Mouse (Mus musculus) brain, embryonic 14.5 days (tissue): ENCODE measurements around the gene Trp53rkb.

Source experiments
- CTCF ChIP-seq: fragments of 200-500 bp; IDR thresholded peaks from 2 replicates; pipeline ENCODE4 v1.5.1; 2012; ENCODE audit warnings: inconsistent platforms, mild to moderate bottlenecking, moderate library complexity, borderline replicate concordance; ENCODE audit not compliant: insufficient read depth, insufficient read length; ENCODE audit errors: extremely low read depth
- POLR2A ChIP-seq: fragments of 200-500 bp; IDR thresholded peaks from 2 replicates; pipeline ENCODE4 v1.6.1; 2012; ENCODE audit warnings: mild to moderate bottlenecking, inconsistent platforms, borderline replicate concordance; ENCODE audit not compliant: poor library complexity, insufficient read depth, insufficient read length, severe bottlenecking; ENCODE audit errors: extremely low read depth

DNA sequence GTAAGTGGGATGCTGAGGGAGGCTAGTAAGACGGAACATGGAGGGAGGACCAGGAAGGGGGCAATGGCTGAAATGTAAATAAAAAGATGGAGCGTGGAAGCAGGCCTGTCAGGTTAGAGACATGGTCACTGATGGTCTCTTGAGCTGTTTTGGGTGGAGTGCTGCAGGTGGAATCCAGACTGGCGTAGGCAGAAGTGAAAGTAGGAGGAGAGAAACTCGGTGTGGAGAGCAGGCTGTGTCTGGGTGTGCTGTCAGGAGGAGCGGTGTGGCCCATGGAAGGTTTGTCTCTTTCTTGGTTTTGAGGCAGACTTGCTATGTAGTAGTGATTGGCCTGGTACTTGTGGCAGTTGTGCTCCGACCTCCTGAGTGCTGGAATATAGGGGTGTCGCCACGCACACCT is 27.5 kb downstream of the Trp53rkb start:
- TF ChIP-seq CTCF: no peak
- TF ChIP-seq POLR2A: no peak
